Mouse (Mus musculus) midbrain, embryonic 16.5 days (tissue): ENCODE results near the gene Eea1. TPM values are rescaled to one million over a fixed set of nuclear protein-coding genes. Genes with fewer than 3 reads are reported as not detected.

Experiments used
- ATAC-seq: fragments of 200-750 bp; cut with Nextera tagmentation; 2 replicates; pipeline ENCODE4 v1.8.0; 2017; ENCODE audit warnings: moderate TSS enrichment
- H3K27ac ChIP-seq: fragments of 300-500 bp; sonication (generic); 2 replicates; pipeline ENCODE4 v1.5.1; 2014; ENCODE audit warnings: mild to moderate bottlenecking, low read length, mixed read lengths
- H3K27me3 ChIP-seq: fragments of 300-500 bp; sonication (generic); 2 replicates; pipeline ENCODE4 v1.6.1; 2014; ENCODE audit warnings: low read depth, low read length, mixed read lengths; ENCODE audit not compliant: control insufficient read depth, insufficient read depth
- H3K36me3 ChIP-seq: fragments of 300-500 bp; sonication (generic); 2 replicates; pipeline ENCODE4 v1.6.1; 2014; ENCODE audit warnings: mild to moderate bottlenecking, low read length, moderate library complexity, mixed read lengths; ENCODE audit not compliant: control insufficient read depth, insufficient read depth
- H3K4me1 ChIP-seq: fragments of 300-500 bp; sonication (generic); 2 replicates; pipeline ENCODE4 v1.6.1; 2014; ENCODE audit warnings: mild to moderate bottlenecking, low read length, mixed read lengths; ENCODE audit not compliant: control insufficient read depth, insufficient read depth
- H3K4me2 ChIP-seq: fragments of 300-500 bp; sonication (generic); 2 replicates; pipeline ENCODE4 v1.6.1; 2014; ENCODE audit warnings: mild to moderate bottlenecking, low read length, mixed read lengths
- H3K4me3 ChIP-seq: fragments of 300-500 bp; sonication (generic); 2 replicates; pipeline ENCODE4 v1.5.1; 2014; ENCODE audit warnings: low read depth, mild to moderate bottlenecking, low read length, moderate library complexity, mixed read lengths
- H3K9ac ChIP-seq: fragments of 300-500 bp; sonication (generic); 2 replicates; pipeline ENCODE4 v1.6.1; 2014; ENCODE audit warnings: low read depth, low read length, mixed read lengths
- H3K9me3 ChIP-seq: fragments of 300-500 bp; sonication (generic); replicated peaks from 2 replicates; pipeline ENCODE4 v1.6.1; 2014; ENCODE audit warnings: mild to moderate bottlenecking, low read length, mixed read lengths; ENCODE audit not compliant: control insufficient read depth, poor library complexity, severe bottlenecking
- WGBS: fragments of 180-500 bp; shearing (Covaris S2); extraction: QIAGEN DNeasy Blood & Tissue Kit; methylation state at CpG from one replicate; pipeline ENCODE4 v1.1.7; 2014; 5-methylcytosine and 5-hydroxymethylcytosine counted together
- polyA plus RNA-seq: library from polyadenylated mRNA; unstranded; fragments of >200 nt; fragmentation: Nextera tagmentation; extraction: Ambion mirVana; gene quantifications from 2 replicates; pipeline ENCODE4 v1.2.1, GENCODE M21; 2015

The Eea1 gene
- polyA plus RNA-seq, 1 experiment from 2014 or later = 21.0 TPM

DNA sequence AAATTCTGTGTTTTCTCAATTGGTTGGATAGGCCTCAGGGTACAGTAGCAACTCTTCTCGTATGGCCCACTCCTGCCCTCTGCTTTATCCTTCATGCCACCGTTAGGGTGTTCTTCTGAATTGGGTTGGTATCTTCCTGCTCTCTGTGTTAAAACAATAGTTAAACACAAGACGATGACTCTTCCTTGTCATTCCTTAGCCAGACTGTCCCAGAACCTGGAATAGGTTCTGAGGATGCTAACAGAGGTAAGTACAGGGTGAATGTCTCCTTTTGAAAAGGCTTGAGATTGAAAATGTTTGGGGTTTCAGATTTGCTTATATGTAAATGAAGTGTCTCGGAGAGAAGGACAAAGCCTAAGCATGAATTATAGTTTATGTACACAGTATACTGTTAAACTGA is 30.9 kb downstream of the Eea1 start:
- 90% methylated on average over 4 of the region's 4 CpGs for WGBS
- H3K4me3 ChIP-seq = no peak overlapping the region

GRCm38 (mm10) chr10:95971942-95972341 is 31.5 kb downstream of the Eea1 start:
- no peak overlapping the region for H3K27ac ChIP-seq
- no peak for ATAC-seq
- H3K9me3 ChIP-seq = no peaks in the 10 kb centered on the region
- H3K4me1 ChIP-seq = no peaks in the 10 kb centered on the region
- H3K4me3 ChIP-seq = no peak overlapping the region
- no peak overlapping the region for H3K4me2 ChIP-seq
- 92% methylated on average over 3 of the region's 3 CpGs for WGBS
- H3K36me3 ChIP-seq = peaks cover 5% of the 10 kb centered on the region; the same call in 1 of the 2 replicates
- H3K27me3 ChIP-seq = no peaks in the 10 kb centered on the region
- H3K9ac ChIP-seq = no peak overlapping the region

More for the DNA sequence above, 30.9 kb downstream of the Eea1 start:
- Histone ChIP-seq H3K4me1 (no peaks in the 10 kb centered on the region), H3K27me3 (no peaks in the 10 kb centered on the region), H3K9me3 (no peaks in the 10 kb centered on the region), H3K27ac (no peak overlapping the region), H3K36me3 (peaks cover 3% of the 10 kb centered on the region; the same call in 1 of the 2 replicates), H3K9ac (no peak overlapping the region), H3K4me2 (no peak overlapping the region)
- no peak for ATAC-seq

- H3K27ac ChIP-seq = no peak overlapping the region
- ATAC-seq = no peak
- H3K4me1 ChIP-seq = no peaks in the 10 kb centered on the region
- WGBS = 99% methylated on average over 3 of the region's 3 CpGs
- H3K9me3 ChIP-seq = no peaks in the 10 kb centered on the region
- H3K36me3 ChIP-seq = peaks cover 5% of the 10 kb centered on the region; the same call in 1 of the 2 replicates
- no peak overlapping the region for H3K4me3 ChIP-seq
- H3K27me3 ChIP-seq = no peaks in the 10 kb centered on the region
- H3K4me2 ChIP-seq = no peak overlapping the region
- no peak overlapping the region for H3K9ac ChIP-seq
Measured at GRCm38 (mm10) chr10:95974462-95974861, 34.0 kb downstream of the Eea1 start.

GRCm38 (mm10) chr10:95976798-95977197 is 36.3 kb downstream of the Eea1 start:
- no peak overlapping the region for H3K4me3 ChIP-seq
- H3K27me3 ChIP-seq = no peaks in the 10 kb centered on the region
- H3K9me3 ChIP-seq = no peaks in the 10 kb centered on the region
- no peak overlapping the region for H3K4me2 ChIP-seq
- WGBS = 93% methylated on average over 2 of the region's 2 CpGs
- no peak for ATAC-seq
- peaks cover 5% of the 10 kb centered on the region; the same call in 1 of the 2 replicates for H3K36me3 ChIP-seq
- no peak overlapping the region for H3K27ac ChIP-seq
- H3K9ac ChIP-seq = no peak overlapping the region
- H3K4me1 ChIP-seq = no peaks in the 10 kb centered on the region

DNA sequence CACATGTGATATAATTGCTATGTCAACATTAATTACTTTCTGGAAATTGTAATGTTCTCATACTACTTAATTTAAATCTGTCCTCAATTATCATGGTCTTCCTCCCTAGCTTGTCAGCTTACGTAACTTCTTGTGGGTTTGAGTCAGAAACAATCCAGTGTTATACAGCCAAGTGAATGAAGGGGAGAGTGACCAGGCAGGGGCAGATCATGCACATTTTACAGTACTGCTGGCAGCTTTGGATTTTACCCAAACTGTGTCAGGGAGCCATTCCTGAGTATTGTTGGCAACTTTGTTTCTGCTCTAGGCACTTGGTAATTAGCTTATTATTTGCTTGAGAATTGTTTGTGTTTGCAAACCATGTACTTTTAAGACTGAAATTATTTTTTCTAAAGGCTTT is 49.3 kb downstream of the Eea1 start:
- no peaks in the 10 kb centered on the region for H3K4me1 ChIP-seq
- no peaks in the 10 kb centered on the region for H3K36me3 ChIP-seq
- H3K9me3 ChIP-seq = no peaks in the 10 kb centered on the region
- 91% methylated on average over 1 of the region's 1 CpGs for WGBS
- no peak overlapping the region for H3K27ac ChIP-seq
- no peak overlapping the region for H3K4me2 ChIP-seq
- ATAC-seq = no peak
- no peak overlapping the region for H3K4me3 ChIP-seq
- H3K27me3 ChIP-seq = no peaks in the 10 kb centered on the region
- no peak overlapping the region for H3K9ac ChIP-seq

GRCm38 (mm10) chr10:95991176-95991575 is 50.7 kb downstream of the Eea1 start:
- no peak overlapping the region for H3K27ac ChIP-seq
- H3K9me3 ChIP-seq = no peaks in the 10 kb centered on the region
- 87% methylated on average over 1 of the region's 1 CpGs for WGBS
- ATAC-seq = no peak
- H3K36me3 ChIP-seq = no peaks in the 10 kb centered on the region
- H3K27me3 ChIP-seq = no peaks in the 10 kb centered on the region
- H3K4me2 ChIP-seq = no peak overlapping the region
- H3K4me3 ChIP-seq = no peak overlapping the region
- no peak overlapping the region for H3K9ac ChIP-seq
- H3K4me1 ChIP-seq = no peaks in the 10 kb centered on the region

- Histone ChIP-seq H3K9me3 (no peaks in the 10 kb centered on the region), H3K4me3 (no peak overlapping the region), H3K9ac (no peak overlapping the region), H3K27ac (no peak overlapping the region), H3K27me3 (no peaks in the 10 kb centered on the region), H3K4me1 (no peaks in the 10 kb centered on the region), H3K36me3 (0 out of 2 replicates have a peak, but pooled peaks cover 7% of the 10 kb centered on the region), H3K4me2 (no peak overlapping the region)
- 77% methylated on average over 5 of the region's 5 CpGs for WGBS
- no peak for ATAC-seq
Measured at GRCm38 (mm10) chr10:96000904-96001303, 60.5 kb downstream of the Eea1 start.

- Histone ChIP-seq H3K36me3 (peaks cover 23% of the 10 kb centered on the region), H3K4me1 (no peaks in the 10 kb centered on the region), H3K27ac (no peak overlapping the region), H3K9me3 (no peaks in the 10 kb centered on the region), H3K4me2 (no peak overlapping the region), H3K27me3 (no peaks in the 10 kb centered on the region), H3K9ac (no peak overlapping the region), H3K4me3 (no peak overlapping the region)
- ATAC-seq = no peak
Measured at GRCm38 (mm10) chr10:96015738-96016137, 75.3 kb downstream of the Eea1 start.

DNA sequence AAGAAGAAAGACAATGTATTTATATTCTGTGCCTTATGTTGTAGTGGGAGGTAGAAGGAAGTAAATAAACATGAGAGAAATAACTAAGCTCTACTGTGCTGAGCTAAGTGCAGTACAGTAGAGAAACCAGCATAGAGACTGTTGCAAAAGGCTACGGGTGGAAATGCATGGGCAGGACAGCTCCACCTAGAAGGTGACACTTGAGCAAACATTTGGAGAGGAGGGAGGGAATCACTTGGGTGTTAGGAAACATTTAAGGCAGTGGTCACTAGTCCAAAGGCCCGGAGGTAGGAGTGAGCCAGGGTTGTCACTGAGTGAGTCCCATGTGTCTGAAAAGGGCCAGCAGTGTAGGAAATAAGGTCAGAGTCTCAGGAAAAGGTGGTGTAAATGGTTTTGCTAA is 77.0 kb downstream of the Eea1 start:
- H3K9ac ChIP-seq = no peak overlapping the region
- no peak overlapping the region for H3K4me3 ChIP-seq
- H3K4me1 ChIP-seq = no peaks in the 10 kb centered on the region
- ATAC-seq = no peak
- H3K27me3 ChIP-seq = no peaks in the 10 kb centered on the region
- WGBS = 97% methylated on average over 2 of the region's 2 CpGs
- H3K27ac ChIP-seq = no peak overlapping the region
- peaks cover 14% of the 10 kb centered on the region; the same call in 1 of the 2 replicates for H3K36me3 ChIP-seq
- no peak overlapping the region for H3K4me2 ChIP-seq
- no peaks in the 10 kb centered on the region for H3K9me3 ChIP-seq
